Mouse (Mus musculus) thymus, adult 2 months (tissue): ENCODE measurements around the gene Zfand3. TPM values are rescaled to one million over a fixed set of nuclear protein-coding genes. Genes with fewer than 3 reads are reported as not detected.

Experiments used
- DNase-seq: peaks from one replicate; pipeline ENCODE4 v3.0.0; 2021
- H3K27ac ChIP-seq: fragments of 200-500 bp; 2 replicates; pipeline ENCODE4 v1.5.1; 2012; ENCODE audit warnings: low read length, control low read depth; ENCODE audit not compliant: control insufficient read depth, insufficient read depth
- H3K27me3 ChIP-seq: fragments of 200-500 bp; 2 replicates; pipeline ENCODE4 v1.6.1; 2012; ENCODE audit warnings: mild to moderate bottlenecking, low read length, moderate library complexity, mixed read lengths; ENCODE audit not compliant: control insufficient read depth, insufficient read depth
- H3K36me3 ChIP-seq: fragments of 200-500 bp; 2 replicates; pipeline ENCODE4 v1.6.1; 2012; ENCODE audit warnings: mild to moderate bottlenecking, low read length, moderate library complexity; ENCODE audit not compliant: control insufficient read depth, insufficient read depth
- H3K4me1 ChIP-seq: fragments of 200-500 bp; replicated peaks from 2 replicates; pipeline ENCODE4 v1.6.1; 2012; ENCODE audit warnings: low read length; ENCODE audit not compliant: control insufficient read depth, insufficient read depth
- H3K4me3 ChIP-seq: fragments of 200-500 bp; 2 replicates; pipeline ENCODE4 v1.5.1; 2012; ENCODE audit warnings: mild to moderate bottlenecking, low read length, control low read depth, moderate library complexity; ENCODE audit not compliant: control insufficient read depth, insufficient read depth
- CTCF ChIP-seq: fragments of 200-500 bp; IDR thresholded peaks from 2 replicates; pipeline ENCODE4 v1.5.1; 2012; ENCODE audit warnings: mild to moderate bottlenecking, control low read depth, low read length, moderate library complexity, borderline replicate concordance; ENCODE audit not compliant: control insufficient read depth, poor library complexity, insufficient read depth; ENCODE audit errors: extremely low read depth
- POLR2A ChIP-seq: fragments of 200-500 bp; IDR thresholded peaks from 2 replicates; pipeline ENCODE4 v1.6.1; 2012; ENCODE audit warnings: mild to moderate bottlenecking, low read length, control low read depth, moderate library complexity; ENCODE audit not compliant: control insufficient read depth, poor library complexity, insufficient read depth; ENCODE audit errors: extremely low read depth
- WGBS: fragments of 180-500 bp; shearing (Covaris S2); methylation state at CpG from one replicate; pipeline ENCODE4 v1.1.7; 2018; 5-methylcytosine and 5-hydroxymethylcytosine counted together
- polyA plus RNA-seq: library from polyadenylated mRNA; depleted of rRNA; stranded (reverse); fragments of >200 nt; gene quantifications from 2 replicates; pipeline ENCODE4 v1.2.3, GENCODE M21; 2012

Gene Zfand3
- polyA plus RNA-seq, 1 experiment, result 75.6 TPM

GRCm38 (mm10) chr17:30177435-30177834, 172.9 kb downstream of the Zfand3 start:
- Histone ChIP-seq H3K27me3 (no peaks in the 10 kb centered on the region), H3K4me1 (no peaks in the 10 kb centered on the region), H3K27ac (no peak overlapping the region), H3K36me3 (no peaks in the 10 kb centered on the region), H3K4me3 (no peak overlapping the region)
- no peak for TF ChIP-seq CTCF
- TF ChIP-seq POLR2A, result no peak
- WGBS, result 96% methylated on average over 4 of the region's 4 CpGs
- no peak for DNase-seq

GRCm38 (mm10) chr17:30178402-30178801, 173.9 kb downstream of the Zfand3 start:
- no peak for TF ChIP-seq POLR2A
- no peak for TF ChIP-seq CTCF
- no peak overlapping the region for H3K4me3 ChIP-seq
- H3K4me1 ChIP-seq, result no peaks in the 10 kb centered on the region
- no peak for DNase-seq
- no peaks in the 10 kb centered on the region for H3K27me3 ChIP-seq
- H3K36me3 ChIP-seq, result no peaks in the 10 kb centered on the region
- no peak overlapping the region for H3K27ac ChIP-seq
- WGBS, result 74% methylated on average over 1 of the region's 1 CpGs

GRCm38 (mm10) chr17:30180197-30180596, 175.7 kb downstream of the Zfand3 start:
- H3K4me1 ChIP-seq, result 0 out of 2 replicates have a peak, but pooled peaks cover 5% of the 10 kb centered on the region
- WGBS, result 98% methylated on average over 6 of the region's 6 CpGs
- DNase-seq, result no peak
- TF ChIP-seq POLR2A, result no peak
- TF ChIP-seq CTCF, result no peak
- H3K4me3 ChIP-seq, result no peak overlapping the region
- no peak overlapping the region for H3K27ac ChIP-seq
- H3K27me3 ChIP-seq, result no peaks in the 10 kb centered on the region
- H3K36me3 ChIP-seq, result no peaks in the 10 kb centered on the region

- 0 out of 2 replicates have a peak, but pooled peaks cover 6% of the 10 kb centered on the region for H3K4me1 ChIP-seq
- TF ChIP-seq POLR2A (no peak), CTCF (no peak)
- H3K4me3 ChIP-seq, result no peak overlapping the region
- H3K27ac ChIP-seq, result no peak overlapping the region
- 57% methylated on average over 4 of the region's 4 CpGs for WGBS
- H3K36me3 ChIP-seq, result no peaks in the 10 kb centered on the region
- H3K27me3 ChIP-seq, result no peaks in the 10 kb centered on the region
- DNase-seq, result no peak
Measured at GRCm38 (mm10) chr17:30181554-30181953, 177.0 kb downstream of the Zfand3 start.

GRCm38 (mm10) chr17:30182063-30182462, 177.5 kb downstream of the Zfand3 start:
- H3K4me3 ChIP-seq, result no peak overlapping the region
- WGBS, result 80% methylated on average over 2 of the region's 2 CpGs
- no peak for DNase-seq

GRCm38 (mm10) chr17:30183561-30183960, 179.0 kb downstream of the Zfand3 start:
- H3K36me3 ChIP-seq, result no peaks in the 10 kb centered on the region
- H3K27me3 ChIP-seq, result no peaks in the 10 kb centered on the region
- no peak for TF ChIP-seq CTCF
- TF ChIP-seq POLR2A, result no peak
- no peak for DNase-seq
- H3K27ac ChIP-seq, result no peak overlapping the region
- 0 out of 2 replicates have a peak, but pooled peaks cover 6% of the 10 kb centered on the region for H3K4me1 ChIP-seq
- WGBS, result 88% methylated on average over 6 of the region's 6 CpGs
- H3K4me3 ChIP-seq, result no peak overlapping the region

More at GRCm38 (mm10) chr17:30182063-30182462, 177.5 kb downstream of the Zfand3 start:
- H3K36me3 ChIP-seq, result no peaks in the 10 kb centered on the region
- H3K27ac ChIP-seq, result no peak overlapping the region
- H3K27me3 ChIP-seq, result no peaks in the 10 kb centered on the region
- TF ChIP-seq CTCF, result no peak
- TF ChIP-seq POLR2A, result no peak
- H3K4me1 ChIP-seq, result 0 out of 2 replicates have a peak, but pooled peaks cover 6% of the 10 kb centered on the region

GRCm38 (mm10) chr17:30187154-30187553, 182.6 kb downstream of the Zfand3 start:
- no peak for DNase-seq
- Histone ChIP-seq H3K27ac (no peak overlapping the region), H3K4me3 (no peak overlapping the region), H3K36me3 (no peaks in the 10 kb centered on the region), H3K4me1 (0 out of 2 replicates have a peak, but pooled peaks cover 6% of the 10 kb centered on the region), H3K27me3 (no peaks in the 10 kb centered on the region)
- TF ChIP-seq POLR2A (no peak), CTCF (no peak)
- 94% methylated on average over 6 of the region's 6 CpGs for WGBS
